Mouse (Mus musculus) mature B cell (primary cell): Measurements from ENCODE around the gene Ralgapb.

Source experiments
- in situ Hi-C: fragments of 300-500 bp; cut with MboI; formaldehyde crosslinking; loops from 2 replicates; pipeline ENCODE4 v1.14.3; 2019

The Ralgapb gene

GRCm38 (mm10) chr2:158518583-158518982 lies 108.9 kb downstream of the Ralgapb start:
- in situ Hi-C loops = no loop called here

DNA sequence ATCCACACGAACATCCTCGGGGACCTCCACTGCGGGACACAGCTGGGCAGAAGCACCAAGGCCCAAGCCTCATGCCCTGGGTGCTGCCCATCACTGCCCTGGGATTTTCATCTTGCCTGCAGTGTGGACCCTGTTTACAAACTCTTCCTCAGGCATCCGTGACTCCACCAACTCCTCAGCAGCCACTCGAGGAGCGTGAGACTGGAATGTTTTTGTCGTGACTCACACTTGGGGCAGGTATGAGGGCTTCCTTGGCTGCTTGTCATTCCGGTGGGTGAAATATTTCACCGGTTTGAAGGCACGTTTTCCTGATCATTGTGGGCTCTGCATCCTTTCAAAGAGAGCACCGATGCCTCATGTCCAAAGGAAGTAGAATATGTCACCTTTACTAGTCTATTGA lies 109.4 kb downstream of the Ralgapb start:
- in situ Hi-C loops = no loop called here

DNA sequence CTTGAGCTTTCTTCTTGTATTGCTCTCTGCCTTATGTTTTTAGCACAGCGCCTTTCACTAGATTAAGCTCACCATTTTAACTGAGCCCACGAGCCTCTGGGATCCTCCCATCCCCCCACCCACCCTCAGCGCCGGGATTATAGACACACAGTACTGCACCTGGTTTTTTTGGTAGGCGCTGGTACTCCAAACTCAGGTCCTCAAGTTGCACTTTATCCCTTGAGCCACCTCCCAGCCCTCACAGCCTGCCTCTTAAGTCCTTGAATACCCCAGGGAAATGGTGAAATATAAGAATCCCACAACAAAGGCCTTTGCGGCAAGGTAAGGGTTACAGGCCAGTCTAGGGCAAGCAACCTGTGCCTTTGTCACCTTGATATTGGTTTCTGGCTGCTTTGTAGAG lies 110.2 kb downstream of the Ralgapb start:
- in situ Hi-C loops = no loop called here

DNA sequence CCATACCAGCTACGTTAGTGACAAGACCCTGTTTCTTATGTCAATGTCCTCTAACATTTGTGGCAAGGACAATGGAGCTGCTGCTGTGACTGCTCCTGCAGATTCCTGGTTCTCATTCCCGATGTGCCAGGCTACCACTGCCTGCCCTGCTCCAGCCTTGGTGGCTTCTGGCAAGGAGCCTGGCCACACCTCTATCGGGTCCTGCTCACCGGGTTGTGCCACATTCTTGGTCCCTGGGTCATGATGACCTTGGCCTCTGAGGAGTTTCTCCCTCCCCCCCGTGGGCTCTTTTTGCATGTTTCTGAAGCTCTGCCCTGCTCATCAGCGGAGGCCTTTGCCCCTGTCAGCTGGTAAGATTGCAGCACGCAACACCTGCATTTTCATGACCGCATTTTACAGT lies 113.4 kb downstream of the Ralgapb start:
- in situ Hi-C loops = no loop called here

- in situ Hi-C loops = no loop called here
Measured at GRCm38 (mm10) chr2:158524129-158524860, 114.6 kb downstream of the Ralgapb start.

DNA sequence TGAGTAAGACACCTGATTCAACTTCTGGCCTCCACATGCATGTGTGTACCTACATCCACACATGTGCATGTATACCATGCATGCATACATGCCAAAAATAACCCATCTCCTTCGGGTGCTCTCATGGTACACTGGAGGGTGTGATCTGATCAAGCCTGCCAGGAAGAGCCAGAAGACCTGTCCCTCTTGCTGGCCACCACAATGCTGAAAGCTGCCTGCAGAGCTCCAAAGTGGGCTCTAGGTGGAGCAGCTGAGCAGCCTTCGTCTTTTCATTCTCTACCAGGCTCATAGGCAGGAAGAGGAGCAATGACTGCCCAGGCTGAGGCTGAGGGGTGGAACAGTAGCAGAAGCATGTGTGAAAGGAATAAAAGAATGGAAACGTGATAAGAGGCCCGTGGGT lies 124.4 kb downstream of the Ralgapb start:
- in situ Hi-C loops = no loop called here

- in situ Hi-C loops = no loop called here
Measured at GRCm38 (mm10) chr2:158534559-158534958, 124.9 kb downstream of the Ralgapb start.

- in situ Hi-C loops = loop anchor here (10.0 kb wide), 2 partner anchors 95 to 325 kb away; no protein-coding TSS in a partner anchor
Measured at GRCm38 (mm10) chr2:158539433-158540305, 130.0 kb downstream of the Ralgapb start.

DNA sequence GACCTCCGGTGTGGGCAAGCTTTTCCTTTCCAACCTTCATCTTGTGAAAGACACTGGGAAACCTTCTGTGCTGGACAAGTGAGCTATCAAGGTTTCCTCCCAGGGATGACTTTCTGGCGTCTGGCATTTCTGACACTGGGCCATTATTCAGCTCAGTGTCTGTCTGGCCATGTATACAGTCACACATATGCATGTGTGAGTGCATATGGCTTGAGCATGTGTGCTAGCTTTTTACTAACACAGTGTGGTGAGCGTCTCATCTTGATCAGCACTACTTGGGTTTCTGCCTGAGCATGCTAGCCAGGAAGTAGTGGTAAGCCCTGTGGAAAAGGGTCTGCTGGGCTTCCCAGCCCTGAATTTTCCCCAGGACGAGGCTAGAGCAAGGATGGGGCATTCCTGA lies 131.6 kb downstream of the Ralgapb start:
- in situ Hi-C loops = loop anchor here (10.0 kb wide), 2 partner anchors 94 to 324 kb away; no protein-coding TSS in a partner anchor

DNA sequence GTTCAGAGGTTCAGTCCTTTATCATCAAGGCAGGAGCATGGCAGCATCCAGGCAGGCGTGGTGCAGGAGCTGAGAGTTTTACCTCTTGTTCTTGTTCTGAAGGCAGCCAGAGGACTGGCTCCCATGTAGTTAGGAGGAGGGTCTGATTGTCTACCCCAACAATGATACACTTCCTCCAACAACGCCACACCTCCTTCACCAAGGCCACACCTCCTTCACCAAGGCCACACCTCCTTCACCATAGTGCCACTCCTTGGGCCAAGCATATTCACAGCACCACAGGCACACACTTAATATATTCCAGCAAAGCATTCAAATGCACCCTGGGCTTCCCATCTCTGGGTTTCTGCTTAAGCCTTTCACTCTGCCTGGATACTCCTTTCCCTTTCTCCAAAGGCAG lies 135.6 kb downstream of the Ralgapb start:
- in situ Hi-C loops = loop anchor here (5.0 to 10.0 kb wide), 3 partner anchors 90 to 320 kb away; no protein-coding TSS in a partner anchor

- in situ Hi-C loops = loop anchor here (5.0 to 10.0 kb wide), 3 partner anchors 88 to 318 kb away; no protein-coding TSS in a partner anchor
Measured at GRCm38 (mm10) chr2:158546751-158547150, 137.1 kb downstream of the Ralgapb start.
